ENCODE assay signal across 8 mouse cellular contexts in genomic region chr7:16781555-16781815, GRCm38 (mm10). TPM values are rescaled to one million over a fixed set of nuclear protein-coding genes. Genes with fewer than 3 reads are reported as not detected.
A peak's percentile ranks its signal among the peaks of the same experiment; 100 is the strongest.
DNase-seq lines count a peak whose midpoint lies in the region; ATAC-seq and TF ChIP-seq lines count a peak whose summit lies in the region.

No protein-coding gene starts in this region.

- no peak for TF ChIP-seq POLR2A in liver, adult 2 months (IDR thresholded peaks at IDR 0.05; ENCODE audit: extremely low read depth, insufficient read depth, low read length)

- no peaks in the 10 kb centered on the region for H3K4me1 ChIP-seq in liver, adult 2 months (ENCODE audit: control insufficient read depth, insufficient read depth, low read length)
- peaks cover 23% of the 10 kb centered on the region for H3K4me1 ChIP-seq in embryonic facial prominence, embryonic 12.5 days
- H3K4me1 ChIP-seq in intestine, postnatal 0 days (replicated peaks; ENCODE audit: control insufficient read depth, insufficient read depth, low read length): peaks cover 8% of the 10 kb centered on the region
- H3K4me1 ChIP-seq in neural tube, embryonic 13.5 days (replicated peaks): peaks cover 41% of the 10 kb centered on the region

- H3K27me3 ChIP-seq in liver, adult 2 months (ENCODE audit: control insufficient read depth, insufficient read depth, low read length): 0 out of 2 replicates have a peak, but pooled peaks cover 2% of the 10 kb centered on the region
- no peaks in the 10 kb centered on the region for H3K27me3 ChIP-seq in embryonic facial prominence, embryonic 12.5 days
- H3K27me3 ChIP-seq in intestine, postnatal 0 days (replicated peaks; ENCODE audit: control insufficient read depth, insufficient read depth, low read length): no peaks in the 10 kb centered on the region
- H3K27me3 ChIP-seq in neural tube, embryonic 13.5 days: peaks cover 14% of the 10 kb centered on the region

- no peaks in the 10 kb centered on the region for H3K36me3 ChIP-seq in liver, adult 2 months (ENCODE audit: control insufficient read depth, insufficient read depth, low read length)
- 0 out of 2 replicates have a peak, but pooled peaks cover 4% of the 10 kb centered on the region for H3K36me3 ChIP-seq in embryonic facial prominence, embryonic 12.5 days
- H3K36me3 ChIP-seq in intestine, postnatal 0 days (ENCODE audit: control insufficient read depth, insufficient read depth): 0 out of 2 replicates have a peak, but pooled peaks cover 1% of the 10 kb centered on the region
- no peaks in the 10 kb centered on the region for H3K36me3 ChIP-seq in neural tube, embryonic 13.5 days

- no peaks in the 10 kb centered on the region for H3K9me3 ChIP-seq in embryonic facial prominence, embryonic 12.5 days
- H3K9me3 ChIP-seq in intestine, postnatal 0 days (ENCODE audit: control insufficient read depth): no peaks in the 10 kb centered on the region
- no peaks in the 10 kb centered on the region for H3K9me3 ChIP-seq in neural tube, embryonic 13.5 days

- WGBS in liver, adult 2 months: 1% methylated on average over 10 of the region's 10 CpGs
- WGBS in embryonic facial prominence, embryonic 12.5 days: under 1% methylated on average over 10 of the region's 10 CpGs
- WGBS in intestine, postnatal 0 days: 0% methylated on average over 10 of the region's 10 CpGs
- 1% methylated on average over 10 of the region's 10 CpGs for WGBS in neural tube, embryonic 13.5 days

- no peak for TF ChIP-seq CTCF in liver, adult 2 months (IDR thresholded peaks at IDR 0.05; ENCODE audit: low read depth, low read length)
- no peak for TF ChIP-seq CTCF in intestine, postnatal 0 days (IDR thresholded peaks at IDR 0.05; ENCODE audit: low read depth)

- H3K4me2 ChIP-seq in embryonic facial prominence, embryonic 12.5 days (replicated peaks): peak overlapping the region; percentile 99
- peak overlapping the region; percentile 100 for H3K4me2 ChIP-seq in intestine, postnatal 0 days (replicated peaks; ENCODE audit: low read depth)
- H3K4me2 ChIP-seq in neural tube, embryonic 13.5 days: peak overlapping the region; percentile 97

- H3K4me3 ChIP-seq in liver, adult 2 months (ENCODE audit: insufficient read depth, low read depth, low read length): peak overlapping the region; percentile 57
- H3K4me3 ChIP-seq in embryonic facial prominence, embryonic 12.5 days: peak overlapping the region; percentile 68
- H3K4me3 ChIP-seq in intestine, postnatal 0 days (ENCODE audit: low read depth, low read length): peak overlapping the region; percentile 65
- H3K4me3 ChIP-seq in neural tube, embryonic 13.5 days: peak overlapping the region; percentile 52

- H3K9ac ChIP-seq in liver, adult 2 months (ENCODE audit: low read depth, low read length): peak overlapping the region; percentile 63
- peak overlapping the region; percentile 75 for H3K9ac ChIP-seq in embryonic facial prominence, embryonic 12.5 days
- H3K9ac ChIP-seq in intestine, postnatal 0 days (ENCODE audit: low read depth, low read length): peak overlapping the region; percentile 66
- H3K9ac ChIP-seq in neural tube, embryonic 13.5 days: peak overlapping the region; percentile 70

- DNase-seq in liver, adult 2 months (ENCODE audit: extremely low read depth, low read depth, low spot score): no peak
- no peak for DNase-seq in liver
- DNase-seq in layer of hippocampus, postnatal 14 days (ENCODE audit: low spot score in 2 of 2): no peak
- no peak for DNase-seq in thymus, postnatal 25 days
- no peak for DNase-seq in right cerebral cortex, postnatal 14 days

- H3K79me2 ChIP-seq in liver, adult 2 months (ENCODE audit: control insufficient read depth, insufficient read depth, low read length): no peaks in the 10 kb centered on the region

- 0 out of 2 replicates have a peak, but pooled peaks have one; percentile 13 for ATAC-seq in embryonic facial prominence, embryonic 12.5 days (ENCODE audit: insufficient number of reproducible peaks, insufficient read depth, low FRiP score, low TSS enrichment)
- ATAC-seq in intestine, postnatal 0 days: peak; percentile 23
- ATAC-seq in neural tube, embryonic 13.5 days (ENCODE audit: low read depth): peak; percentile 24

- no peak overlapping the region for H3K27ac ChIP-seq in liver, adult 2 months (replicated peaks; ENCODE audit: insufficient read depth, low read depth, low read length)
- peak overlapping the region; percentile 64; the same call in 1 of the 2 replicates for H3K27ac ChIP-seq in embryonic facial prominence, embryonic 12.5 days
- H3K27ac ChIP-seq in intestine, postnatal 0 days (ENCODE audit: low read depth, low read length): 0 out of 2 replicates have a peak overlapping the region, but pooled peaks have one; percentile 5
- H3K27ac ChIP-seq in neural tube, embryonic 13.5 days (replicated peaks): no peak overlapping the region

RNA-seq across cellular contexts. Expression of gene Slc1a5, which starts 0.3 kb away (rescaled TPM):
- 1.8 and 3.4 TPM in 2 replicates for total RNA-seq in liver, adult 2 months (2014; rRNA removed)
- polyA plus RNA-seq in liver, adult 2 months (2012; rRNA removed): 2.6 and 4.2 TPM in 2 replicates
- 33.3 and 34.0 TPM in 2 replicates for polyA plus RNA-seq in embryonic facial prominence, embryonic 12.5 days (2016; fragmentation: Nextera tagmentation; extraction: Ambion mirVana)
- polyA plus RNA-seq in intestine, postnatal 0 days (2015; fragmentation: Nextera tagmentation; extraction: Ambion mirVana): 19.8 and 22.8 TPM in 2 replicates
- polyA plus RNA-seq in neural tube, embryonic 13.5 days (2015; fragmentation: Nextera tagmentation; extraction: Ambion mirVana): 8.8 and 9.0 TPM in 2 replicates
- total RNA-seq in layer of hippocampus, postnatal 14 days (2021): 1 to 10 TPM; 5.5 to 5.8 TPM

RNA-seq across cellular contexts. Expression of gene Strn4, which starts 34.2 kb away (rescaled TPM):
- 18.7 and 26.3 TPM in 2 replicates for total RNA-seq in liver, adult 2 months (2014; rRNA removed)
- 39.5 and 52.7 TPM in 2 replicates for polyA plus RNA-seq in liver, adult 2 months (2012; rRNA removed)
- 149 and 152 TPM in 2 replicates for polyA plus RNA-seq in embryonic facial prominence, embryonic 12.5 days (2016; fragmentation: Nextera tagmentation; extraction: Ambion mirVana)
- 33.7 and 35.8 TPM in 2 replicates for polyA plus RNA-seq in intestine, postnatal 0 days (2015; fragmentation: Nextera tagmentation; extraction: Ambion mirVana)
- 155 and 174 TPM in 2 replicates for polyA plus RNA-seq in neural tube, embryonic 13.5 days (2015; fragmentation: Nextera tagmentation; extraction: Ambion mirVana)
- total RNA-seq in layer of hippocampus, postnatal 14 days (2021): 100 to 1,000 TPM; 279 to 300 TPM

RNA-seq across cellular contexts. Expression of gene Fkrp, which starts 35.0 kb away (rescaled TPM):
- total RNA-seq in liver, adult 2 months (2014; rRNA removed): 5.5 and 6.3 TPM in 2 replicates
- 14.3 and 15.3 TPM in 2 replicates for polyA plus RNA-seq in liver, adult 2 months (2012; rRNA removed)
- polyA plus RNA-seq in embryonic facial prominence, embryonic 12.5 days (2016; fragmentation: Nextera tagmentation; extraction: Ambion mirVana): 31.4 and 33.6 TPM in 2 replicates
- 12.3 and 12.7 TPM in 2 replicates for polyA plus RNA-seq in intestine, postnatal 0 days (2015; fragmentation: Nextera tagmentation; extraction: Ambion mirVana)
- 40.0 and 45.9 TPM in 2 replicates for polyA plus RNA-seq in neural tube, embryonic 13.5 days (2015; fragmentation: Nextera tagmentation; extraction: Ambion mirVana)
- 10 to 100 TPM; 45.9 to 46.2 TPM for total RNA-seq in layer of hippocampus, postnatal 14 days (2021)

RNA-seq across cellular contexts. Expression of gene Ap2s1, which starts 43.3 kb away (rescaled TPM):
- 116 and 134 TPM in 2 replicates for total RNA-seq in liver, adult 2 months (2014; rRNA removed)
- 171 and 195 TPM in 2 replicates for polyA plus RNA-seq in liver, adult 2 months (2012; rRNA removed)
- 261 and 274 TPM in 2 replicates for polyA plus RNA-seq in embryonic facial prominence, embryonic 12.5 days (2016; fragmentation: Nextera tagmentation; extraction: Ambion mirVana)
- 316 and 329 TPM in 2 replicates for polyA plus RNA-seq in intestine, postnatal 0 days (2015; fragmentation: Nextera tagmentation; extraction: Ambion mirVana)
- 372 and 378 TPM in 2 replicates for polyA plus RNA-seq in neural tube, embryonic 13.5 days (2015; fragmentation: Nextera tagmentation; extraction: Ambion mirVana)
- 100 to 1,000 TPM; 337 to 357 TPM for total RNA-seq in layer of hippocampus, postnatal 14 days (2021)

RNA-seq across cellular contexts. Expression of gene Ceacam9, which starts 59.8 kb away (rescaled TPM):
- not detected in 2 replicates for total RNA-seq in liver, adult 2 months (2014; rRNA removed)
- polyA plus RNA-seq in liver, adult 2 months (2012; rRNA removed): not detected in 2 replicates
- not detected in 2 replicates for polyA plus RNA-seq in embryonic facial prominence, embryonic 12.5 days (2016; fragmentation: Nextera tagmentation; extraction: Ambion mirVana)
- polyA plus RNA-seq in intestine, postnatal 0 days (2015; fragmentation: Nextera tagmentation; extraction: Ambion mirVana): not detected in 2 replicates
- not detected in 2 replicates for polyA plus RNA-seq in neural tube, embryonic 13.5 days (2015; fragmentation: Nextera tagmentation; extraction: Ambion mirVana)
- total RNA-seq in layer of hippocampus, postnatal 14 days (2021): not detected

Comparison
In these comparisons a context has a peak if more than half of its experiments do, and no peak if none do; other contexts are left out.
1. H3K27ac ChIP-seq: peak in embryonic facial prominence, embryonic 12.5 days (single experiment) and intestine, postnatal 0 days (single experiment); none in liver, adult 2 months (single experiment) and neural tube, embryonic 13.5 days (single experiment).
2. Peak in every context shown above with its lines, with median percentiles within 50 percentile points of each other: H3K4me3 ChIP-seq, H3K9ac ChIP-seq, ATAC-seq and H3K4me2 ChIP-seq.